Mouse (Mus musculus) heart, embryonic 14.5 days (tissue): ENCODE results near the gene Gm26965. TPM values are rescaled to one million over a fixed set of nuclear protein-coding genes. Genes with fewer than 3 reads are reported as not detected.
A peak's percentile ranks its signal among the peaks of the same experiment; 100 is the strongest.
"Not testable (repeated sequence)": the region's sequence is repeated elsewhere in the genome, so short reads cannot be mapped to it uniquely, and the experiment has no call there.

Source experiments
- ATAC-seq: fragments of 200-750 bp; cut with Nextera tagmentation; 2 replicates; pipeline ENCODE4 v1.8.0; 2017; ENCODE audit warnings: low read depth, moderate TSS enrichment; ENCODE audit not compliant: insufficient number of reproducible peaks, insufficient read depth, low FRiP score
- H3K27ac ChIP-seq, 2 experiments: fragments of 200-500 bp in 1 of 2; fragments of 300-500 bp in 1 of 2; sonication (generic) in 1 of 2; replicated peaks in 1 of 2; 2 replicates each; pipeline ENCODE4 v1.5.1; 2012 to 2014; ENCODE audit warnings: low read depth in 2 of 2, low read length in 2 of 2, control low read depth in 1 of 2, mild to moderate bottlenecking in 1 of 2, mixed read lengths in 1 of 2; ENCODE audit not compliant: control insufficient read depth in 1 of 2, insufficient read depth in 1 of 2
- H3K27me3 ChIP-seq: fragments of 300-500 bp; sonication (generic); 2 replicates; pipeline ENCODE4 v1.6.1; 2014; ENCODE audit warnings: mild to moderate bottlenecking, low read length, control low read depth; ENCODE audit not compliant: control insufficient read depth, insufficient read depth
- H3K36me3 ChIP-seq: fragments of 300-500 bp; sonication (generic); 2 replicates; pipeline ENCODE4 v1.6.1; 2014; ENCODE audit warnings: mild to moderate bottlenecking, control low read depth, low read length, mixed read lengths; ENCODE audit not compliant: control insufficient read depth, insufficient read depth
- H3K4me1 ChIP-seq, 2 experiments: fragments of 200-500 bp in 1 of 2; fragments of 300-500 bp in 1 of 2; sonication (generic) in 1 of 2; 2 replicates each; pipeline ENCODE4 v1.6.1; 2012 to 2014; ENCODE audit warnings: low read length in 2 of 2, control low read depth in 1 of 2, mixed read lengths in 1 of 2; ENCODE audit not compliant: control insufficient read depth in 2 of 2, insufficient read depth in 2 of 2
- H3K4me2 ChIP-seq: fragments of 300-500 bp; sonication (generic); 2 replicates; pipeline ENCODE4 v1.6.1; 2014; ENCODE audit warnings: mild to moderate bottlenecking, low read length
- H3K4me3 ChIP-seq, 2 experiments: fragments of 200-500 bp in 1 of 2; fragments of 300-500 bp in 1 of 2; sonication (generic) in 1 of 2; 2 replicates each; pipeline ENCODE4 v1.5.1; 2012 to 2014; ENCODE audit warnings: low read length in 2 of 2, mild to moderate bottlenecking in 2 of 2, control low read depth in 1 of 2, low read depth in 1 of 2, moderate library complexity in 1 of 2; ENCODE audit not compliant: control insufficient read depth in 1 of 2, insufficient read depth in 1 of 2
- H3K9ac ChIP-seq: fragments of 300-500 bp; sonication (generic); 2 replicates; pipeline ENCODE4 v1.6.1; 2014; ENCODE audit warnings: mild to moderate bottlenecking, low read length
- H3K9me3 ChIP-seq: fragments of 300-500 bp; sonication (generic); 2 replicates; pipeline ENCODE4 v1.6.1; 2016; ENCODE audit warnings: low read length, control low read depth; ENCODE audit not compliant: control insufficient read depth
- WGBS: fragments of 180-500 bp; shearing (Covaris S2); extraction: QIAGEN DNeasy Blood & Tissue Kit; methylation state at CpG from one replicate; pipeline ENCODE4 v1.1.7; 2014; 5-methylcytosine and 5-hydroxymethylcytosine counted together
- polyA plus RNA-seq: library from polyadenylated mRNA; unstranded; fragments of >200 nt; fragmentation: Nextera tagmentation; extraction: Ambion mirVana; gene quantifications from 2 replicates; pipeline ENCODE4 v1.2.1, GENCODE M21; 2014

Gm26965 gene
- polyA plus RNA-seq, 1 experiment from 2014 or later = not detected

DNA sequence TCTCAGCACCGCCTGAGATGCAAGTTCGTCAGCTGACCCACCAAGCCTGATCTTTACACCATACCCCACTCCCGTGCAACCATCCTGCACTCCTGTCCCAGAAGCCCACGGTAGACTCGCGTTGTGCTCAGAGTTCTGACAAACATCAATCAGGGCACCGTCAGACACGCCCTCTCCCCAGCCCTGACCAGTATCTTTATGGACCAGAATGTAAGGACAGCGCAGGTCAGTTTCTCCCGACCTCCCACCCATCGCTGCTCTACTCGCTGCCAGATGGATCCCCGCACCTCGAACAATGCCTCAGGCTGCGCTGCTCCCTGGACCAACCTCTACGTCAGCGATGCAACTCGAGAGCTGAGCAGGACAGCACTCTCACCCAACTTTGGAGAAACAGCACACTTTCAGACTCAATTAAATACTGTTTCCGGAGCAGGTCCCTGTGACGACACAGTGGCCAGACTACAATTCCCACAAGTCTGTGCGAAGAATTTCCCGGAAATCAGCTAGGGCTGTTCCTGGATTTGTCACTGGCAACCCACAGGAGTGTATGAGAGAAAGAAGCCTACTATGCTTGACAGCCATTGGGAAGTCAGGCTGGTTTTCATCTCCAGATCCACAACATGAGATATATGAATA lies 25.7 kb downstream of the Gm26965 start, which contains the start of gene Zfp58:
Gene Zfp58, minus strand, starts transcription at position 472 of the 636 bp plus-strand sequence.
- peak within 1 kb of the TSS in 1 of 2 experiments; percentile 64; a peak in 3 of 4 replicates for H3K27ac ChIP-seq

GRCm38 (mm10) chr13:67495631-67496030 lies 30.3 kb downstream of the Gm26965 start:
- H3K27ac ChIP-seq = no peak overlapping the region
- H3K9ac ChIP-seq = no peak overlapping the region
- H3K9me3 ChIP-seq = peaks cover 14% of the 10 kb centered on the region
- no peak overlapping the region for H3K4me2 ChIP-seq
- ATAC-seq = no peak
- H3K4me3 ChIP-seq = no peak overlapping the region
- no peaks in the 10 kb centered on the region for H3K27me3 ChIP-seq
- H3K36me3 ChIP-seq = peaks cover 47% of the 10 kb centered on the region
- peaks cover 2 to 5% of the 10 kb centered on the region in 2 experiments; a peak in 1 of 4 replicates for H3K4me1 ChIP-seq
- WGBS = 91% methylated on average over 1 of the region's 1 CpGs

More for the DNA sequence above, 25.7 kb downstream of the Gm26965 start, which contains the start of gene Zfp58:
- peak within 1 kb of the TSS; percentile 74 for H3K4me2 ChIP-seq
- no peaks in the 10 kb centered on the region for H3K9me3 ChIP-seq
- peaks cover 2 to 5% of the 10 kb centered on the region in 2 experiments; a peak in 1 of 4 replicates for H3K4me1 ChIP-seq
- ATAC-seq = peak; percentile 81
- peak within 1 kb of the TSS; percentile 75 for H3K9ac ChIP-seq
- H3K27me3 ChIP-seq = no peaks in the 10 kb centered on the region
- 1% methylated on average over 22 of the region's 22 CpGs for WGBS
- H3K4me3 ChIP-seq = peak within 1 kb of the TSS; percentile 66 to 90
- H3K36me3 ChIP-seq = peaks cover 2% of the 10 kb centered on the region

DNA sequence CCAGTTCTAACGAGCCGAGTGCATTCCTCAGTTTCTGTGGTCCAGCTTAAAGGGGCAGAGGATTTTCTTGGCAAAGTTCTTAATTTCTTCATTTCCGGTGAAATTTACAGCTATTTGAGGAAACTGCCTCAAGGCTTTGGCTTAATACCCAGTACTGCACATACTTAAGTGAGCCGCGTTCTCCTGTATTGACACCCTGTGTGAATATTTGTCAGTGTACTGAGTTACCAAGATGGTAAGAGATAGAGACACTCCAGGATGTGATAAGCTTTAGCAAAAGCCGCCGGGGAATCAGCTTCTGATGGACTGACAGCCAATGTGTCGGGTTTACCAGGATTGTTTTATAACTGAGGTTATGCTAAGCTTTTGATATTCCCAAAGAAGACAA lies 41.5 kb downstream of the Gm26965 start:
- 12% methylated on average over 8 of the region's 8 CpGs for WGBS
- H3K4me3 ChIP-seq = peak overlapping the region; percentile 69 to 80
- peak overlapping the region; percentile 76 for H3K9ac ChIP-seq
- peaks cover 0 to 6% of the 10 kb centered on the region in 2 experiments; a peak in 1 of 4 replicates for H3K4me1 ChIP-seq
- H3K36me3 ChIP-seq = peaks cover 16% of the 10 kb centered on the region; the same call in 1 of the 2 replicates
- no peaks in the 10 kb centered on the region for H3K27me3 ChIP-seq
- peak overlapping the region; percentile 40 to 58; a peak in 3 of 4 replicates for H3K27ac ChIP-seq
- peak; percentile 33; the same call in 1 of the 2 replicates for ATAC-seq
- no peaks in the 10 kb centered on the region for H3K9me3 ChIP-seq
- peak overlapping the region; percentile 87 for H3K4me2 ChIP-seq

- Histone ChIP-seq H3K4me2 (peak within 1 kb of the TSS; percentile 87), H3K4me3 (peak within 1 kb of the TSS; percentile 69 to 80), H3K36me3 (0 out of 2 replicates have a peak, but pooled peaks cover 12% of the 10 kb centered on the region), H3K27ac (peak within 1 kb of the TSS; percentile 40 to 58), H3K9ac (peak within 1 kb of the TSS; percentile 76), H3K4me1 (peaks cover 0 to 6% of the 10 kb centered on the region in 2 experiments; a peak in 1 of 4 replicates), H3K9me3 (no peaks in the 10 kb centered on the region), H3K27me3 (no peaks in the 10 kb centered on the region)
- WGBS = 2% methylated on average over 20 of the region's 20 CpGs
- ATAC-seq = peak; percentile 91
Measured at GRCm38 (mm10) chr13:67483625-67484423, 42.1 kb downstream of the Gm26965 start, which contains the start of gene Zfp874b. Gene Zfp874b (minus strand): TSS chr13:67484258.

GRCm38 (mm10) chr13:67481528-67481927 lies 44.4 kb downstream of the Gm26965 start:
- Histone ChIP-seq H3K36me3 (0 out of 2 replicates have a peak, but pooled peaks cover 5% of the 10 kb centered on the region), H3K4me3 (no peak overlapping the region), H3K9me3 (no peaks in the 10 kb centered on the region), H3K27me3 (no peaks in the 10 kb centered on the region), H3K9ac (no peak overlapping the region), H3K4me1 (peaks cover 0 to 6% of the 10 kb centered on the region in 2 experiments; a peak in 1 of 4 replicates), H3K4me2 (no peak overlapping the region), H3K27ac (no peak overlapping the region)
- ATAC-seq = no peak
- WGBS = 57% methylated on average over 4 of the region's 4 CpGs

- Histone ChIP-seq H3K36me3 (peaks cover 25% of the 10 kb centered on the region), H3K27ac (no peak overlapping the region), H3K4me2 (no peak overlapping the region), H3K4me1 (no peaks in the 10 kb centered on the region), H3K4me3 (no peak overlapping the region), H3K9me3 (0 out of 2 replicates have a peak, but pooled peaks cover 10% of the 10 kb centered on the region), H3K27me3 (no peaks in the 10 kb centered on the region), H3K9ac (no peak overlapping the region)
- 82% methylated on average over 3 of the region's 3 CpGs for WGBS
- ATAC-seq = no peak
Measured at GRCm38 (mm10) chr13:67469274-67469673, 56.7 kb downstream of the Gm26965 start.

GRCm38 (mm10) chr13:67463506-67464185 lies 62.3 kb downstream of the Gm26965 start:
- H3K36me3 ChIP-seq, H3K9ac ChIP-seq, H3K27me3 ChIP-seq, H3K27ac ChIP-seq, H3K9me3 ChIP-seq, ATAC-seq, H3K4me2 ChIP-seq, H3K4me3 ChIP-seq, H3K4me1 ChIP-seq: not testable (repeated sequence)
- WGBS = 84% methylated on average over 2 of the region's 5 CpGs
